Mouse (Mus musculus) CD4-positive, CD25-positive, alpha-beta regulatory T cell, adult 4 months (primary cell): ENCODE measurements around the gene Nrg4. TPM values are rescaled to one million over a fixed set of nuclear protein-coding genes. Genes with fewer than 3 reads are reported as not detected.
"Not testable (repeated sequence)": the region's sequence is repeated elsewhere in the genome, so short reads cannot be mapped to it uniquely, and the experiment has no call there.

Source experiments
- ATAC-seq: one replicate; pipeline ENCODE4 v1.8.0; 2017
- polyA plus RNA-seq, 2 experiments: library from polyadenylated mRNA; unstranded; fragments of 100-300 nt; shearing (Covaris generic); gene quantifications; one replicate each; pipeline ENCODE4 v1.2.1; 2017

Nrg4 gene
- polyA plus RNA-seq, 2 experiments from 2014 or later, result 4.4 to 5.0 TPM

DNA sequence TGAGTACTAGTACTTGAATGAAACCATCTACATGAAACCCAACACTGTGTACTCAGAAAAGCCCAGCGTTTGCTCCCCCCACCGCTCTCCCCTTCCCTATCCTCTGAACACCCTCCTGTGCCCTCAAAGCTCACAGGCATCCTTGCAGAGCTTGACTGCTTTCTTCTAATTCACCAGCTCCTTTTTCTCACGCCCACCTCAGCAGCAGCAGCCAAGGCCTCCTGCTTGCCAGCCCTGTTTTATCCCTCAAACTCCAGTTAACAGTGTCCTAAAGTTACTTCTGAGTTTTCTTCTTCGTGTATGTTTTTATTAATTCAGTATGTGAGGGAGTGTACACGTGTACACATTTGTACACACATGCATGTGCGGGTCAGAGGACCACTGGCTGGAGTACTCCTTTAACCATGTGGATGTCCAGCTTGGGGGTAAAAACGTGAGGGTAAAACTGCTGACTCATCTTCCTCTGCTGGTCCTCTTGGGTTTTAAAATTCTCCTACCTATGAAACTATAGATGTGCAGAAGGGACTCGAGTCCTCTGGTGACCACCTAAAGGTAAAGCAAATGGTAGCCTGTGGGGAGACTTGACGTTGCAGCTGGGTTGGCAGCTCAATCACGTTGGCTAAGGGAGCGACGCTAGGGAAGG, 12.9 kb downstream of the Nrg4 start:
- no peak for ATAC-seq

- ATAC-seq, result no peak
Observed at GRCm38 (mm10) chr9:55311560-55311959, 15.1 kb downstream of the Nrg4 start.

GRCm38 (mm10) chr9:55308455-55308854, 18.2 kb downstream of the Nrg4 start:
- ATAC-seq, result no peak

DNA sequence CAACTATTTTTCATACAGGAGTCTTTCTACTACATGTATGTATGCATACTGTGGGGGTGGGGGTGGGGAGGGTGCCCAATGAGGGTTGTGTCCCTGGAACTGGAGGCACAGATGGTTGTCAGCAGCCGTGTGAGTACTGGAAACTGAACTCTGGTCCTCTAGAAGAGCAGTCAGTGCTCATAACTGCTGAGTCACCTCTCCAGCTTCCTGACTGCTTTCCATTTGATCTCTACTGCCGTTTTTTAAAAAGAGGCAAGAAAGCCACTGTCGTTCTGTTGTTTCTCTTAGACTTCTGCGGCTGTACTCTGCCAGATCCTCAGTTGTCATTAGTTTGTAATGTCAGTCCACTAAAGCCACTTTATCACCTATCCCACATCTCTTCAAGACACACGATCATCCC, 19.1 kb downstream of the Nrg4 start:
- ATAC-seq, result no peak

GRCm38 (mm10) chr9:55307066-55307465, 19.6 kb downstream of the Nrg4 start:
- ATAC-seq, result no peak

- no peak for ATAC-seq
Observed at GRCm38 (mm10) chr9:55296221-55296620, 30.4 kb downstream of the Nrg4 start.

GRCm38 (mm10) chr9:55291966-55292365, 34.7 kb downstream of the Nrg4 start:
- no peak for ATAC-seq

GRCm38 (mm10) chr9:55289475-55290198, 37.0 kb downstream of the Nrg4 start:
- no peak for ATAC-seq

- ATAC-seq, result no peak
Observed at GRCm38 (mm10) chr9:55285197-55285596, 41.4 kb downstream of the Nrg4 start.

DNA sequence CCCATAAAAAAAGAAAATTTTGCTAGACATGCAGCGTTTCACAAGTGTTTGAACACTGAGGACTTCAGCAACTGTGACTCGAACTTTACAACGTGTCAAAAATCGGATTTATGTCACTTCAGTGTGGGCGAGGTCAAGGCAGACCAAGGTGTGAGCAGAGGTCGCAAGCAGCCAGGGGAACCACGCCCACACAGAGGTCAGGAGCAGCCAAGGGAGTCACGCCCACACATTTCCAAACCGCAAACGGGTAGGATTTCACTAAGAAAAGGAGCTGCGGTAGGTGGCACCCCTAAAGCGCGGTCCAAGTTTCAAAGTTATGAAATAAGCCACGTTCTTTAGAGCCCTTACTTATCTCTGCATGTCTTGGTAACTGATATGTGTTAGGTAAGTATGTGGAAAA, 43.1 kb downstream of the Nrg4 start:
- ATAC-seq, result no peak

DNA sequence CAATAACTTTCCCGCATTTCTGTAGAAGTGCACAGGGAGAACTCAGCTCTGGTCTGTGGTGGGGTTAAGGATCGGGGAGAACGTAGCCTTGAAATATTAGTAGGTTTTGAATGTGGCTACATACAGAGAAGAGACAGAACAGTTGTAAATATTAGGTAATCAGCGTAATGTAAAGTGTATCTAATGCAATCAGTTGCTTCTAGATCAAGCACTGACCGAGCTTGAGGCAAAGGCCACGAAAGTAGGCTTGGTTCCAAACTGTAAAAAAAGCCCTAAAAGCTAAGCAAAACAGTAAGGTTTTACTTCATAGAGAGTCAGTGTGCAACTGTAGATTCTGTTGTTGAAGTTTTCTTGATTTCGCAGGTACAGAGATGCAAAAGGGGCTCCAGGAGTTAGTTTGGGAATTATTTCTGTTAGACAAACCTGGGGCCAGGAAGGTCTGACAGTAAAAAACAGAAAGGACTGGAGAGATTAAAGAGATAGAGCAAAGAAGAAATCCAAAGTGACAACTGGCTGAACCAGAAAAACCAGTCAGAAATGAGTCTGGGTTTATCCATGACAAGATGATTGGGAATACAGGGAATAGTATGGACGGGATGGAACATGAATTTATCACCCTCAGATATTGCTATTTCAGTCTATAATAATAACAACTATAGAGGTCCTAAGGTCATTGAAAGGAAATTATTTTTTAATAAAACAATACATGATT, 47.4 kb downstream of the Nrg4 start:
- no peak for ATAC-seq

DNA sequence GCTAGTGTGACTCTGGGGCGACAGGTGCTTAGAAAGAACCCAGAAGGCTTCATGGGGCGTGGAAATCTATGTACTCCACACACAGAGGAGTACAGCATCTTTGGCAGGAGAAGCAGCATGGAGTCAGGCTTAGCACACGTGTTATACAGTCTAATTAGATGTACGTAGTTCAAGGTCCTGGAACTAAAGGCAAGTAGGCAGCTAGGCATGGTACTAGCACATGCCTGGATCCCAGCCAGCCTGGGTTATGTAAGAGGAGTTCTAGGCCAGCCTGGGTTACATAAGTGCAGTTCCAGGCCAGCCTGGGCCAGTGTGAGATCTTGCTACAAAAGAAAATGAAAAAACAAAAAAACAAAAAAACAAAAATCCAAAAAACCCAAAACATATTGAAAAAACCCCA, 49.1 kb downstream of the Nrg4 start:
- ATAC-seq, result no peak

GRCm38 (mm10) chr9:55273906-55274305, 52.7 kb downstream of the Nrg4 start:
- no peak for ATAC-seq

DNA sequence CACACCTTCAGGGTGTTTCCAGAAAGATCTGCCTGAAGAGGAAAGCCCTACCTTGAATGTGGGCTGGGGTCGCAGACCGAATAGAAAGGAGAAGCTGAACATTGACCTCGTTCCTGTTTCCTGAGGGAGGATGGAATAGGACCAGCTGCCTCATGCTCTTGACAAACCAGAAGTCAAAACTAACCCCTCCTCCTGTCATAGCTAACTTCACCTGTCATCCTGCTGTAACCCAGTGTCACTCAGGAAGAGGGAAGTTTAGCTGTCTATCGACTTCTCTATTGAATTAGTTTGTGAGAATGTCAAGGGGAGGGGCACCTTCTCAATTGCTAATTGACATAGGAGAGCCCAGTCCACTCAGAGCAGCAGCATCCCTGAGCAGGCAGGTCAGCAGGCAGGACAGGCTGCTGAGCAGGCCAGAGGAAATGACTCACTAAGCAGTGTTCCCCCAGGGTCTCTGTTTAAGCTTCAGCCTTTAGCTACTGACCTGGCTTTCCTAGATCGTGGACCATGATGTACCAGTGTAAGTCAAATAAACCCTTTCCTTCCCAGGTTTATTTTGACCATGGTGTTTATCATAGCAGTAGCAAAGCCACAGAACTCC, 54.6 kb downstream of the Nrg4 start:
- no peak for ATAC-seq

- ATAC-seq, result no peak
Observed at GRCm38 (mm10) chr9:55264356-55265302, 62.0 kb downstream of the Nrg4 start.

- ATAC-seq, result no peak
Observed at GRCm38 (mm10) chr9:55259741-55260140, 66.9 kb downstream of the Nrg4 start.

DNA sequence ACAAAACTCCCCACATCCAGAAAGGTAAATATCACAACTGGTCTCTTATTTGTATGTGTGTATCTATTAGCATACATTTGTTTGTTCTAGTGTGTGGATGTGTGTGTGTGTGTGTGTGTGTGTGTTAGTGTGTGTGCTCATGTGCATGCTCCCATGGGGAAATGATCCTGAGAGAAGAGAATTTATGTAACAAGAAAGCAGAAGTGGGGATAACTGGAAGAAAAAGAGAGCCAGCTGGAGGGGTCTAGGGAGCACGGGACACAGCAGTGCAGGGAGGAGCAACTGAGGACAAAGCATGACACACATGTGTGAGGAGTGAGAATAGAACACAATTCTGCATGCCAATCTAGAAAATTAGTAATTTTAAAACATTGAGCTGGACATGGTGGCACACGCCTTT, 69.5 kb downstream of the Nrg4 start:
- ATAC-seq, result no peak

GRCm38 (mm10) chr9:55255604-55256003, 71.0 kb downstream of the Nrg4 start:
- no peak for ATAC-seq

- ATAC-seq, result no peak
Observed at GRCm38 (mm10) chr9:55255056-55255455, 71.6 kb downstream of the Nrg4 start.

- ATAC-seq, result no peak
Observed at GRCm38 (mm10) chr9:55253849-55254248, 72.8 kb downstream of the Nrg4 start.

- not testable (repeated sequence) for ATAC-seq
Observed at GRCm38 (mm10) chr9:55252097-55252496, 74.5 kb downstream of the Nrg4 start.

- ATAC-seq, result no peak
Observed at GRCm38 (mm10) chr9:55250595-55251247, 75.9 kb downstream of the Nrg4 start.
